Mouse (Mus musculus) thymus, adult 2 months (tissue): ENCODE data around the gene Krtap24-1.

Experiments used
- CTCF ChIP-seq: fragments of 200-500 bp; IDR thresholded peaks from 2 replicates; pipeline ENCODE4 v1.5.1; 2012; ENCODE audit warnings: mild to moderate bottlenecking, control low read depth, low read length, moderate library complexity, borderline replicate concordance; ENCODE audit not compliant: control insufficient read depth, poor library complexity, insufficient read depth; ENCODE audit errors: extremely low read depth
- POLR2A ChIP-seq: fragments of 200-500 bp; IDR thresholded peaks from 2 replicates; pipeline ENCODE4 v1.6.1; 2012; ENCODE audit warnings: mild to moderate bottlenecking, low read length, control low read depth, moderate library complexity; ENCODE audit not compliant: control insufficient read depth, poor library complexity, insufficient read depth; ENCODE audit errors: extremely low read depth

DNA sequence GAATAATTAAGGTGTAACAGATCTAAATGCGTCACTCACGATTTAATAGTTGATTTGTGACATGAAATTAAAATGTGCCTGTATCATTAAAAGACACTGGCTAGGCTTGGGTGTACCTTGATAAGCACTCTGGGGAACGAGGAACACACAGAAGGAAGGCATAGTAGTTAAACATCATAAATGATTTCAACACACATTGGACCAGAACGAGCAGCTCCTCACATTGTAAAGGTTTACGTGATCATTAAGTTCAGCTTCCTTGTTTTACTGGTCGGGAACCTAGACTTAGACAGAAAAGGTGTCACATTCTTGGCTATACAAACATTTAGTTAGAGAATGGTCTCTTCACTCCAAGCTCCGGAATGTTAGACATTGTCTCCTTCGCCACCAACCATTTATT is 11.8 kb downstream of the Krtap24-1 start:
- no peak for TF ChIP-seq CTCF
- TF ChIP-seq POLR2A, result no peak
